Mouse (Mus musculus): ENCODE measurements around the gene Gramd1b.

GRCm38 (mm10) chr9:40539588-40540140, 8.5 kb upstream of the Gramd1b start:
- TF ChIP-seq TAL1 (IDR thresholded peaks at IDR 0.05; ENCODE audit: low read length) (no peak), GATA1 (IDR thresholded peaks at IDR 0.05; ENCODE audit: low read length) (no peak)

All from erythroblast, embryonic 14.5 days (primary cell).